Mouse (Mus musculus) urinary bladder, postnatal 0 days (tissue): ENCODE measurements around the gene Dda1. TPM values are rescaled to one million over a fixed set of nuclear protein-coding genes. Genes with fewer than 3 reads are reported as not detected.

ENCODE experiments used
- polyA plus RNA-seq: library from polyadenylated mRNA; unstranded; fragments of >200 nt; fragmentation: Nextera tagmentation; extraction: Ambion mirVana; gene quantifications from 2 replicates; pipeline ENCODE4 v1.2.1, GENCODE M21; 2015

Dda1 gene
- polyA plus RNA-seq: 74.3 and 86.1 TPM in 2 replicates

DNA sequence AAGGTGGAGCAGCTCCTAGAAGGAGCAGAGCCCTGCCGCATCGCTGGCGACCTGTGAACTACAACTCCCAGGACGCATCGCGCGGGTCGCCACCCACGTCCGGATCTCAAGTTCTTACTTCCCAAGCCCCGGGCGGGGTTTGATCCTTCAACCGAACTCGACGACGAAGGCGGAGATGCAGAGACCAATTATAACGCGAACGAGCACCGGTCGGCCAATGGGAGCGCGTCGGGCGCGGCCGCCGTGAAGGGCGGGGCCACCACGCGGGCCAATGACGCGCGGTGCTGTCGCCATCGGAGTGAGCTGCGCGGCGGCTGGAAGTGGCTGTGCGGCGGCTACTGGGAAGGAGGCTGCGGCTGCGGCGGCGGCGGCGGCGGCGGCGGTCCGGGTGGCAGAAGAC lies at the start of gene Dda1:
Dda1 (plus strand) TSS at position 284 of the 400 bp plus-strand sequence.

DNA sequence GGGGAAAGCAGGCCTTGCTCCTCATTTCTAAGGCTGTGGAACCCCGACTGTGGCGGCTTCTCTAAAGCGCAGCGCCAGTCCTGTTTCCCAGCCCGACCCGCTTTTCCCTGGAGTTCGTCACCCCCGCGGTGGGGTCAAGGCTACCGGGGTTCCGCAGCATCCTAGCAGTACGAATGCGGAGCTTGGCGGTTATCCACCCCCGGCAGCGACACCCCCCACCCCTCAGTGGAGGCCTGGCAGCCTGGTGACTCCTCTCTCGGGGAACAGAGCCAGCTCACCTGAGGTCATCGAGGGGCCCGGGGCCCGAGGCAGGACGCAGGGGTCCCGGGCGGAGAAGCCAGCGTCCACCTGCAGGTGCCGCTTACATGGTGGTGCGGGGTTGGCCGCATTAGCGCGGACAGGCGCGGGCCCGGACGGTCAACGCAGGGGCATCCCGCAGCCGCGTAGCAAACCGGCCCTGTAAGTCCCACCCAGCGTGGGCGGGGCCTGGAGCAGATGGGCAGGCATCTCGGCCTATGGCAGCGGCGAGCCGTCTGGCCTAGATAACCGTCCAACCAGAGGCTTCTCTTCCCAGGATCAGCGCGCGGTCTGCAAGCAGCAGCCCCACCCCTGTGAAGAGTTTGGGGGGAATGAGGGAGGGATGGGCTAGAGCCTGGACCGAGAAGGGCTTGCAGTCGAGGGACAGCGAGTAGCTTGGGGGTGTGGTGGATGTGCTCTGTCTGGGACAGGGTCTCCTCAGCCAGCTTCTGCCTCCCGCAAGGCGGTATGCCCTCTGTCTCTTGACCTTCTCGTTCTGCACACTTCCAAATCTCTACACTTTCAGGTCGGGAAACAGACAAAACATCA lies 5.6 kb upstream of the Dda1 start, which contains the start of gene Abhd8:
Abhd8 (minus strand) TSS at position 468 of the 846 bp plus-strand sequence.

DNA sequence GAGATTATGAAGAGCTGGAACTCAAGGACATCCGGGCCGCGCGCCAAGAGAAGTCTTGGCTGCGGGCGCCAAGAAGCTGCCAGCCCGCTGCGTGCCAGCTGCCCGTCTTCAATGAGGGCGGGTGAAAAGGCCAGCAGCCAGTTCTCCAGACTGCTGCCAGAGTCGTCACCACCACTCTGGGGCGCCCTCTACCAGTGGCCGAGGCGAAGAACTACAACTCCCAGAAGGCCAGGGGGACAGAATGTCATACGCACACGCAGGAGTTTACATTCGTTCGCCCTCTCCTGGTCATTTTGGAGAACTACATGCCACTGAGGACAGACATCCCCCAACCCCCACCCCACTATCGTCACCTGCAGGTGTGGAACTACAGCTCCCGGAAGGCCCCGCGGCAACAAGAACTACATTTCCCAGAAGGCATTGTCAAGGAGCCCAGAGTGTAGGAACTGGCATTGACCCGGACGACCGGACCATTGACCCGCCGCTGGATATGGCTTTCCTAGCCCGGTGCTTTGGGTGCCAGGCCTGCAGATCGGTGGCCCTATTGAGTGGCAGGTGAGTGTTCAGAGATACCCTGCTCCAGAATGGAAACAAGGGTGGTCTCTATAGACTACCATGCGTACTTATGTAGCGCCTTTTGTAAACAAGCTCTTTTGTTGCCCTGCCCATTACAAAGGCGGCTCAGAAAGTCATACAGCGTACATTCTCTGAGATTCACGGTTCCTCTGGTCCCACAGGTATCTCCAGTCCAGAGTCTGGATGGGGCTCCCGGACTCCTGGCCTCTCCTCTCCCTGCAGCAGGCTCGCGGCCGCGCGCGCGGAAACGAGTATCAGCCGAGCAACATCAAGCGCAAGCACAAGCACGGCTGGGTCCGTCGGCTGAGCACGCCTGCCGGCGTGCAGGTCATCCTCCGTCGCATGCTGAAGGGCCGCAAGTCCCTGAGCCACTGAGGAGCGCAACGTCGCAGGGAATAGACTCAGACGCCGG lies 4.2 kb upstream of the Dda1 start, which contains the start of gene Mrpl34:
Mrpl34 (plus strand) TSS at position 447 of the 988 bp plus-strand sequence.

GRCm38 (mm10) chr8:71485142-71486135 lies 16.4 kb downstream of the Dda1 start, which contains the start of gene Ano8:
Gene Ano8 (minus strand): TSS chr8:71485963.

DNA sequence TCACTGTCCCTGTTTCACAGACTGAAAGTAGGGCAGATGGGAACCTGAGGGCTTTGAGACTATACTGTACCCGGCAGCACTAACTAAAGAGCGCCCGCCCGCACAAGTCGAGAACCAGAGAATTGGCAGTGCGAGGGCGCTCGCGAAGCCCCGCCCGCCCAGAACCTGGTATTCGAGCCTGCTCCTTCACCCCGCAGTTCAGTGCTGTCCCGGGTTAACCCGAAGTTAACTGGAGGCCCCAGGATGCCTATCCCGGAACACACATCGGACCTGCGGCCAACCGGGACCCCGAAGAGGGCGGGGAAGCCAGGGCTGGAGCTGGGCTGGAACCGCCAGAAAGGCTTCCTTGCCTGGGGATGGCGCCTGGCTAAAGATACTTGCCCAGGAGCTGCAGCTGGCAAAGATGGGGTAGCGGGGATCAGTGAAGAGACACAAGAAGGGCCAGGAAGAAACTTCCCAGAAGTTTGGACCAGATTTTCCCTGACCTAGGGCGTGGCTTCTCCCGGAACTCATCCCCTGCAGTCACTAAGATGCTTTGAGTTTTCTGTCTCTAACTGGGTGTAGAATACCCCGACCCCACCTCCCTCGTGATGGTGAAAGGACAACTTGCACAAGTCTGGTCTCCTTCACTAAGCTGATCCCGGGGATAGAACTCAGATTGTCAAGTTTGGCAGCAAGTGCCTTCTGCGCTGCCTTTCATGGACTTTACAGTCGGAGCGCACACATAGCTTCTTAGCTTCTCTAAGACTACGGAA lies 18.9 kb downstream of the Dda1 start, which contains the start of gene Gtpbp3:
Gtpbp3 (plus strand) TSS at position 413 of the 755 bp plus-strand sequence.

DNA sequence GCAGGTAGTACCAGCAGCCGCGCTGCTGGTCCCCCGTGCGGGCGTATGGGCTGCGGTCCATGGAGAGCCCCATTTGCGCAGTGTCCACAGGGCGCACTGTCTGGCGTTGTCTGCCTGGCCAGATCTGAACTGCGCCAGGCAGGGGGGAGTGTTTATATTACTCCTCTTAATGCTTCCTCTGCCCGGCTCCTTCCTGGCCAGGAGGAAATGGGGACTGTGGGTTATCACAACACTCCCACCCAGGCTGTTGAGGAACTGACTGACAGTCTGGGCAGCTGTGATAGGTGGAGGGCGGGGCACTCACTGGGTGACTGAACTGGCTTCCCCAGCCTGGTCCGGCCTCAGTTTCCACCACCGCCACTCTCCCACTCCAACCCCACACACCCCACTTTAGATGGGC lies 42.6 kb downstream of the Dda1 start, which contains the start of gene Plvap:
Plvap (minus strand) TSS at position 109 of the 400 bp plus-strand sequence.

DNA sequence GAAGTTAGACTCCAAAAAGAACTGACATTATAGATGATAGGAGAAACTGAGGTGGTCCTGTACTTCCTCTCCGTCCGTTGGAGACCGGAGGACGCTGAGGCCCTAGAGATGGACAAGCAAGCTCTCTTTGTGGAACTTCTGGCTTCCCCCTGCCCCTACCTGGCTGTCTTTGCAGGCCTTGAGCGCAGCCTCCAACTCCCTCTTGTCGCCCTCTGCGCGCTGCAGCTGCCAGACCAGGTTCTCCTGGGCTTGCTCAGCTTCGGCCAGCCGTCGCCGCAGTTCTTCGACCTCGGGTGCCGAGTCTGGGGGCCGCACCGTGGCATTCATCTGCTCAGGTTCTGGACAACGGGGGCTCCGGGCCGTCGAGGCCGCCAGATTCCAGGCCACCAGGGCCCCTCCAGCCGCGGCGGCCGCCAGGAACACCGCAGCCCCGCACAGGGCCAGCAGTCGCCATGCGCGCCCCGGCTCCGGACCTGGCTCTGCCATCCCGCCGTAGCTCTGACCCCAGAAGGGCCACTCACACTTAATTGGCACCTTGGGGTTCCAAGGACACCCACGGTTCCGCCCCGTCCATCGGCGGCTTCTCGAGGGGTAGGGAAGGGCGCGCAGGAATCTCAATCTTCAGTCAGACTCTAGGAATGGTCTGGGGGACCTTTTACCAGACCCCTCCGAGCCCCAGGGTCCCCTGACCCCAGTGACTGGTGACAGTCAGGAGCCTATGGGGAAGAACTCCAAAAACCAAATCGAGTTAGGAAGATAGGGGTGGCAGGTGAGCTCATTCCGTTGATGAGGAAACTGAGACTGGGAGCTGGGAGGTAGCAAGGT lies 56.4 kb downstream of the Dda1 start, which contains the start of gene Ccdc194:
Ccdc194 (minus strand) TSS at position 486 of the 825 bp plus-strand sequence.

Other genes starting within 250 kb of the Dda1 start
- 11.9 and 13.6 TPM in 2 replicates for gene Myo9b, start 196.5 kb upstream of the Dda1 start, polyA plus RNA-seq
- gene Haus8, start 196.3 kb upstream of the Dda1 start, polyA plus RNA-seq: 21.3 and 24.6 TPM in 2 replicates
- 89.1 and 89.4 TPM in 2 replicates for gene Use1, start 102.4 kb upstream of the Dda1 start, polyA plus RNA-seq
- 5.5 and 5.7 TPM in 2 replicates for gene Ocel1, start 97.9 kb upstream of the Dda1 start, polyA plus RNA-seq
- gene Nr2f6, start 87.2 kb upstream of the Dda1 start, polyA plus RNA-seq: 55.5 and 56.4 TPM in 2 replicates
- gene Ushbp1, start 73.4 kb upstream of the Dda1 start, polyA plus RNA-seq: 4.6 and 5.8 TPM in 2 replicates
- 62.9 and 66.6 TPM in 2 replicates for gene Babam1, start 72.3 kb upstream of the Dda1 start, polyA plus RNA-seq
- 4.8 and 6.5 TPM in 2 replicates for gene Ankle1, start 63.2 kb upstream of the Dda1 start, polyA plus RNA-seq
- 24.9 and 28.3 TPM in 2 replicates for gene Abhd8, start 5.5 kb upstream of the Dda1 start, polyA plus RNA-seq
- gene Mrpl34, start 4.2 kb upstream of the Dda1 start, polyA plus RNA-seq: 80.4 and 81.5 TPM in 2 replicates
- gene Ano8, start 16.8 kb downstream of the Dda1 start, polyA plus RNA-seq: 1.0 and 1.1 TPM in 2 replicates
- 9.3 and 9.9 TPM in 2 replicates for gene Gtpbp3, start 18.9 kb downstream of the Dda1 start, polyA plus RNA-seq
- 12.9 and 13.2 TPM in 2 replicates for gene Plvap, start 42.6 kb downstream of the Dda1 start, polyA plus RNA-seq
- 0.19 TPM in 1 of 2 replicates, not detected in the other for gene Ccdc194, start 56.5 kb downstream of the Dda1 start, polyA plus RNA-seq
- gene Bst2, start 68.3 kb downstream of the Dda1 start, polyA plus RNA-seq: 48.3 and 59.8 TPM in 2 replicates
- gene Mvb12a, start 73.7 kb downstream of the Dda1 start, polyA plus RNA-seq: 79.7 and 86.3 TPM in 2 replicates
- gene Tmem221, start 89.7 kb downstream of the Dda1 start, polyA plus RNA-seq: 0.57 and 0.63 TPM in 2 replicates
- not detected in 2 replicates for gene Nxnl1, start 97.4 kb downstream of the Dda1 start, polyA plus RNA-seq
- 17.5 and 21.1 TPM in 2 replicates for gene Slc27a1, start 99.7 kb downstream of the Dda1 start, polyA plus RNA-seq
- 222 and 225 TPM in 2 replicates for gene Pgls, start 123.0 kb downstream of the Dda1 start, polyA plus RNA-seq
- gene Fam129c, start 128.4 kb downstream of the Dda1 start, polyA plus RNA-seq: 0.71 and 1.7 TPM in 2 replicates
- 60.6 and 64.6 TPM in 2 replicates for gene Colgalt1, start 141.8 kb downstream of the Dda1 start, polyA plus RNA-seq
- gene Unc13a, start 202.6 kb downstream of the Dda1 start, polyA plus RNA-seq: 0.49 and 0.68 TPM in 2 replicates
- 5.7 and 6.5 TPM in 2 replicates for gene Jak3, start 207.1 kb downstream of the Dda1 start, polyA plus RNA-seq
- gene Insl3, start 220.0 kb downstream of the Dda1 start, polyA plus RNA-seq: 2.5 TPM in 2 replicates
- 4.4 TPM in 2 replicates for gene B3gnt3, start 232.6 kb downstream of the Dda1 start, polyA plus RNA-seq